Mouse (Mus musculus): ENCODE results near the gene Mars2. TPM values are rescaled to one million over a fixed set of nuclear protein-coding genes. Genes with fewer than 3 reads are reported as not detected.

The Mars2 gene
- 1 to 10 TPM; 6.3 to 7.4 (median 7.0) TPM for total RNA-seq (2022)

- DNase-seq: peak; percentile 93
Measured at GRCm38 (mm10) chr1:55236890-55237642, at the start of gene Mars2. Mars2 (plus strand) TSS chr1:55237177.

- no peak for DNase-seq
Measured at GRCm38 (mm10) chr1:55192015-55192414, 45.0 kb upstream of the Mars2 start.

- DNase-seq: no peak
Measured at GRCm38 (mm10) chr1:55192824-55193223, 44.2 kb upstream of the Mars2 start.

GRCm38 (mm10) chr1:55193316-55193715, 43.7 kb upstream of the Mars2 start:
- DNase-seq: peak; percentile 45

GRCm38 (mm10) chr1:55194064-55194915, 42.7 kb upstream of the Mars2 start:
- no peak for DNase-seq

GRCm38 (mm10) chr1:55195021-55195420, 42.0 kb upstream of the Mars2 start:
- DNase-seq: no peak

GRCm38 (mm10) chr1:55196327-55197003, 40.5 kb upstream of the Mars2 start:
- no peak for DNase-seq

GRCm38 (mm10) chr1:55198719-55199118, 38.3 kb upstream of the Mars2 start:
- DNase-seq: no peak

- DNase-seq: peak; percentile 53
Measured at GRCm38 (mm10) chr1:55201850-55202752, 34.9 kb upstream of the Mars2 start.

GRCm38 (mm10) chr1:55205808-55206327, 31.1 kb upstream of the Mars2 start:
- no peak for DNase-seq

- no peak for DNase-seq
Measured at GRCm38 (mm10) chr1:55207561-55207960, 29.4 kb upstream of the Mars2 start.

- no peak for DNase-seq
Measured at GRCm38 (mm10) chr1:55208500-55209140, 28.4 kb upstream of the Mars2 start.

GRCm38 (mm10) chr1:55210202-55210965, 26.6 kb upstream of the Mars2 start:
- no peak for DNase-seq

GRCm38 (mm10) chr1:55211081-55211480, 25.9 kb upstream of the Mars2 start:
- DNase-seq: no peak

- DNase-seq: no peak
Measured at GRCm38 (mm10) chr1:55212771-55213170, 24.2 kb upstream of the Mars2 start.

GRCm38 (mm10) chr1:55213475-55213874, 23.5 kb upstream of the Mars2 start:
- DNase-seq: no peak

- DNase-seq: no peak
Measured at GRCm38 (mm10) chr1:55213936-55214335, 23.0 kb upstream of the Mars2 start.

- no peak for DNase-seq
Measured at GRCm38 (mm10) chr1:55215185-55215813, 21.7 kb upstream of the Mars2 start.

- no peak for DNase-seq
Measured at GRCm38 (mm10) chr1:55217191-55217590, 19.8 kb upstream of the Mars2 start.

- DNase-seq: no peak
Measured at GRCm38 (mm10) chr1:55221352-55221751, 15.6 kb upstream of the Mars2 start.

Data from adrenal gland, adult 8-10 months (tissue).